Mouse (Mus musculus): ENCODE results near the gene Cdh18.

DNA sequence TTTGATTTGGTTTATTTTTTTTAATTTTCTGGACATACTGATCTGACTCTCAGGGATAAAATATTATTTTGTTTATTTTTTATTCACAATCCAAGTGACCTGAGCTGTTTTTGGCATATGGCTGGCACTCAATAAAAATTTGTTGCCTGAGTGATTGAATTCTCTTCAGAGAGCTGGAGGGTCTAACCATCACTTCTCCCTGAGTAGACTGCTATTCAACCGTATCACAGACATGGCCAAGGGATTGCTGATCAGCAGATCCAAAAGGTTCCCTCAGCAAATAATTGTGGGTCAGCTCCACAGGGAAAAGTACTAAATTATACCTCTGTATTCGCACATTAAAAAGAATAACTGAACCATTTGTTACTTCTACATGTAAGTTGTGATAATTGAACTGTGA is 969.3 kb downstream of the Cdh18 start:
- TF ChIP-seq MAX (IDR thresholded peaks at IDR 0.05; ENCODE audit: low read length) (no peak), TAL1 (IDR thresholded peaks at IDR 0.05; ENCODE audit: low read length) (no peak)
